In the genomic region with DNA sequence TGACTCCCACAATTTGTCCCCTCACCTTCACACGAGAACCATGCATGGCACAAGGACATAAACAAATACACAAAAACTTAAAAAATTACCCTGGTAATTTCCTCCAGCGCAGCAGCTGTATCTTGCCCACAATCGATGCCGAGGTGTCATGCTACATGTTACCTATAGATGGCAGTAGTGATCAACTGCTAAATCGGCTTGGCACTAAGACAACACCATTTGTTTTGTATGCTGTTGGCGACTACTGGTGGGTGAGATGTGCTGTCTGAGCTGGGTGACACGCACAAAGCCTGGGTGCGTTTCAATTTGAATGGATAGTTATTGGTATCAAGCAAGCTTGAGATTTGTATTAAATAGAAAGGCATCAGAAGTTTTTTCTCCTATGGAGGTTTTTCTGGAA, we compare ENCODE assay signal across 9 mouse cellular contexts. TPM values are rescaled to one million over a fixed set of nuclear protein-coding genes. Genes with fewer than 3 reads are reported as not detected.
DNase-seq lines count a peak whose midpoint lies in the region; TF ChIP-seq lines count a peak whose summit lies in the region.
"Had no signal": no experiment of that assay in that cellular context is flagged by ENCODE, and none has a peak within 500 bp of the region (broad histone marks: within the 10 kb centered on the region; RNA-seq: fewer than 3 reads in every experiment).

No protein-coding gene starts in this region.

- peak; percentile 89 for TF ChIP-seq CTCF in gastrocnemius, adult 2 months (IDR thresholded peaks at IDR 0.05)
- TF ChIP-seq CTCF in liver, adult 2 months (IDR thresholded peaks at IDR 0.05; ENCODE audit: low read depth, low read length), result peak; percentile 80

- WGBS in liver, adult 2 months, result 3% methylated on average over 8 of the region's 8 CpGs

- H3K27ac ChIP-seq in gastrocnemius, adult 2 months, result no peak overlapping the region
- no peak overlapping the region for H3K27ac ChIP-seq in liver, adult 2 months (replicated peaks; ENCODE audit: insufficient read depth, low read depth, low read length)
- H3K27ac ChIP-seq: limb, embryonic 12.5 days had no signal

- H3K9ac ChIP-seq in liver, adult 2 months (ENCODE audit: low read depth, low read length), result no peak overlapping the region
- H3K9ac ChIP-seq: limb, embryonic 12.5 days had no signal

- no peak for TF ChIP-seq POLR2A in liver, adult 2 months (IDR thresholded peaks at IDR 0.05; ENCODE audit: extremely low read depth, insufficient read depth, low read length)

- no peaks in the 10 kb centered on the region for H3K4me1 ChIP-seq in liver, adult 2 months (ENCODE audit: control insufficient read depth, insufficient read depth, low read length)
- H3K4me1 ChIP-seq: limb, embryonic 12.5 days had no signal

- intact Hi-C loops in gastrocnemius, adult 2 months (cut with DNase I), result loop anchor here (10.0 kb wide), 1 partner anchor 85 kb away; no protein-coding TSS in a partner anchor

- H3K4me3 ChIP-seq in gastrocnemius, adult 2 months, result no peak overlapping the region
- no peak overlapping the region for H3K4me3 ChIP-seq in liver, adult 2 months (ENCODE audit: insufficient read depth, low read depth, low read length)
- H3K4me3 ChIP-seq: limb, embryonic 12.5 days had no signal

- H3K36me3 ChIP-seq in liver, adult 2 months (ENCODE audit: control insufficient read depth, insufficient read depth, low read length), result no peaks in the 10 kb centered on the region
- H3K36me3 ChIP-seq: limb, embryonic 12.5 days had no signal

- DNase-seq in CD8-positive naive resting alpha-beta T cell, adult 2 months (ENCODE audit: low read depth in 2 of 2, low spot score in 2 of 2), result peak; percentile 67 to 78
- DNase-seq in T-cell, adult 2 months (ENCODE audit: low spot score), result peak; percentile 76
- peak; percentile 87 for DNase-seq in embryo, embryonic 10 days (ENCODE audit: low spot score)
- DNase-seq in gastrocnemius, adult 2 months, result peak; percentile 35
- peak; percentile 63 for DNase-seq in kidney, postnatal 10 days
- DNase-seq in liver, adult 2 months (ENCODE audit: extremely low read depth, low read depth, low spot score), result peak; percentile 63
- DNase-seq in natural killer cell, adult 2 months (ENCODE audit: low spot score in 2 of 2), result peak; percentile 50 to 60
- DNase-seq in thymus, postnatal 25 days, result peak; percentile 75

- H3K27me3 ChIP-seq in liver, adult 2 months (ENCODE audit: control insufficient read depth, insufficient read depth, low read length), result no peaks in the 10 kb centered on the region

- H3K79me2 ChIP-seq in liver, adult 2 months (ENCODE audit: control insufficient read depth, insufficient read depth, low read length), result no peaks in the 10 kb centered on the region

RNA-seq across cellular contexts. Expression of gene Cldn10, which starts 32.4 kb away (rescaled TPM):
- total RNA-seq in gastrocnemius, adult 2 months (2021), result not detected
- 0.09 and 0.13 TPM in 2 replicates for total RNA-seq in liver, adult 2 months (2014; rRNA removed)
- polyA plus RNA-seq in liver, adult 2 months (2012; rRNA removed), result not detected in 2 replicates

Comparison
In these comparisons a context has a peak if more than half of its experiments do, and no peak if none do; other contexts are left out.
1. DNase-seq: peak in every context shown above with its lines; median percentile 87 in embryo, embryonic 10 days; 76 in T-cell, adult 2 months; 75 in thymus, postnatal 25 days; 72 in CD8-positive naive resting alpha-beta T cell, adult 2 months; 63 in kidney, postnatal 10 days; 63 in liver, adult 2 months; 55 in natural killer cell, adult 2 months; 35 in gastrocnemius, adult 2 months.